8 mouse cellular contexts compared by ENCODE assay signal in the genomic region with DNA sequence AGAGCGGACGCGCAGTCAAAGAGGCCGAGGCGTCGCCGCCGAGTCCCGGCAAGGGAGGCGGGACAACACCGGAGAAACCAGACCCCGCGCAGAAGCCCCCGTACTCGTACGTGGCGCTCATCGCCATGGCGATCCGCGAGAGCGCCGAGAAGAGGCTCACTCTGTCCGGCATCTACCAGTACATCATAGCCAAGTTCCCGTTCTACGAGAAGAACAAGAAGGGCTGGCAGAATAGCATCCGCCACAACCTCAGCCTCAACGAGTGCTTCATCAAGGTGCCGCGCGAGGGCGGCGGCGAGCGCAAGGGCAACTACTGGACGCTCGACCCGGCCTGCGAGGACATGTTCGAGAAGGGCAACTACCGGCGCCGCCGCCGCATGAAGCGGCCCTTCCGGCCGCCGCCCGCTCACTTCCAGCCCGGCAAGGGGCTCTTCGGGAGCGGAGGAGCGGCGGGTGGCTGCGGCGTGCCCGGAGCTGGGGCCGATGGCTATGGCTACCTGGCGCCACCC. TPM values are rescaled to one million over a fixed set of nuclear protein-coding genes. Genes with fewer than 3 reads are reported as not detected.
A peak's percentile ranks its signal among the peaks of the same experiment; 100 is the strongest.
DNase-seq lines count a peak whose midpoint lies in the region; ATAC-seq and TF ChIP-seq lines count a peak whose summit lies in the region.

No protein-coding gene starts in this region.

- WGBS in heart, embryonic 12.5 days: under 1% methylated on average over 60 of the region's 60 CpGs

- H3K4me1 ChIP-seq in ES-E14 (ENCODE audit: control insufficient read depth in 2 of 2, insufficient read depth in 2 of 2, low read length in 2 of 2, poor library complexity in 1 of 2): 0 out of 4 replicates have a peak, but pooled peaks cover 0 to 3% of the 10 kb centered on the region in 2 experiments
- H3K4me1 ChIP-seq in heart, embryonic 12.5 days (replicated peaks): peaks cover 39% of the 10 kb centered on the region

- no peak overlapping the region for H3ac ChIP-seq in myocyte (ENCODE audit: control insufficient read depth, insufficient read length)

- no peak overlapping the region for H3K27ac ChIP-seq in ES-E14 (ENCODE audit: insufficient read depth, low read depth, low read length, poor library complexity, severe bottlenecking)
- no peak overlapping the region for H3K27ac ChIP-seq in heart, embryonic 12.5 days (ENCODE audit: poor library complexity, severe bottlenecking)

- H3K79me2 ChIP-seq in myocyte (ENCODE audit: control insufficient read depth, insufficient read depth): no peaks in the 10 kb centered on the region

- no peaks in the 10 kb centered on the region for H3K9me3 ChIP-seq in ES-E14 (ENCODE audit: control insufficient read depth, insufficient read depth, low read depth, low read length)
- no peaks in the 10 kb centered on the region for H3K9me3 ChIP-seq in heart, embryonic 12.5 days (replicated peaks)

- peak overlapping the region; percentile 12; the same call in 1 of the 2 replicates for H3K9ac ChIP-seq in ES-E14 (ENCODE audit: insufficient read depth, low read depth, low read length, poor library complexity, severe bottlenecking)
- H3K9ac ChIP-seq in heart, embryonic 12.5 days: peak overlapping the region; percentile 34; the same call in 1 of the 2 replicates

- H3K4me2 ChIP-seq in heart, embryonic 12.5 days: peak overlapping the region; percentile 94
- peak overlapping the region; percentile 48 for H3K4me2 ChIP-seq in myocyte (ENCODE audit: low read depth)

- peaks cover 88% of the 10 kb centered on the region for H3K27me3 ChIP-seq in heart, embryonic 12.5 days (replicated peaks)
- peaks cover 81% of the 10 kb centered on the region for H3K27me3 ChIP-seq in myocyte (ENCODE audit: control insufficient read depth, insufficient read depth, insufficient read length)

- no peak for TF ChIP-seq POLR2A in myocyte (IDR thresholded peaks at IDR 0.05; ENCODE audit: insufficient read length, low read depth)

- ATAC-seq in heart, embryonic 12.5 days (ENCODE audit: insufficient number of reproducible peaks, low FRiP score): no peak
- ATAC-seq in monocyte, adult 5-6 weeks (replicated peaks; ENCODE audit: insufficient number of reproducible peaks, low FRiP score, low TSS enrichment, poor library complexity, severe bottlenecking): no peak

- in situ Hi-C loops in ES-E14 (cut with MboI; ENCODE audit: low sequenced_read_pairs in 2 of 2, unreplicated experiment in 2 of 2): loop anchor here in 1 of 2 experiments (10.0 kb wide), 1 partner anchor 919 kb away; a partner anchor contains a TSS

- H3K36me3 ChIP-seq in ES-E14 (ENCODE audit: control insufficient read depth, insufficient read depth, low read length, poor library complexity, severe bottlenecking): no peaks in the 10 kb centered on the region
- no peaks in the 10 kb centered on the region for H3K36me3 ChIP-seq in heart, embryonic 12.5 days
- no peaks in the 10 kb centered on the region for H3K36me3 ChIP-seq in myocyte (ENCODE audit: control insufficient read depth, insufficient read depth)

- H3K4me3 ChIP-seq in ES-E14 (ENCODE audit: insufficient read depth in 1 of 2, low read depth in 1 of 2, low read length in 2 of 2, poor library complexity in 1 of 2, severe bottlenecking in 1 of 2) (peak overlapping the region; percentile 49 to 52), myocyte (no peak overlapping the region)
- peak overlapping the region; percentile 54 for H3K4me3 ChIP-seq in heart, embryonic 12.5 days

- DNase-seq in adrenal gland, adult 18-20 months (ENCODE audit: low spot score in 2 of 2): peak; percentile 29 to 35
- DNase-seq in adrenal gland, postnatal 4 days (ENCODE audit: low spot score in 2 of 2): no peak
- DNase-seq in ES-E14 (ENCODE audit: low read depth, low spot score) (no peak), MN1 (ENCODE audit: low spot score) (no peak)
- peak; percentile 34 to 58 for DNase-seq in kidney, postnatal 25 days

TF ChIP-seq in ES-E14, 5 proteins besides CTCF, POLR2A, EP300 and RAD21:
- TF ChIP-seq CHD2 (IDR thresholded peaks at IDR 0.05; ENCODE audit: low read depth, low read length) (no peak), MAFK (IDR thresholded peaks at IDR 0.05; ENCODE audit: insufficient read depth, low read depth, low read length) (no peak), ZC3H11A (IDR thresholded peaks at IDR 0.05; ENCODE audit: borderline replicate concordance, low read depth, low read length) (no peak), HCFC1 (IDR thresholded peaks at IDR 0.05; ENCODE audit: borderline replicate concordance, insufficient read depth, low read length) (no peak), ZNF384 (IDR thresholded peaks at IDR 0.05; ENCODE audit: low read depth, low read length) (no peak)

TF ChIP-seq in myocyte, 11 proteins besides CTCF, POLR2A, EP300 and RAD21:
- TF ChIP-seq USF1 (IDR thresholded peaks at IDR 0.05; ENCODE audit: low read depth): no peak
- TF ChIP-seq CEBPB (IDR thresholded peaks at IDR 0.05; ENCODE audit: insufficient read depth, poor library complexity, severe bottlenecking): no peak
- no peak for TF ChIP-seq SRF (IDR thresholded peaks at IDR 0.05; ENCODE audit: control insufficient read depth, insufficient read length, low read depth)
- no peak for TF ChIP-seq REST (IDR thresholded peaks at IDR 0.05; ENCODE audit: insufficient read depth, insufficient read length)
- TF ChIP-seq POLR2AphosphoS2 (IDR thresholded peaks at IDR 0.05; ENCODE audit: insufficient read length, low read depth): no peak
- no peak for TF ChIP-seq MYOG (IDR thresholded peaks at IDR 0.05; ENCODE audit: control insufficient read depth in 1 of 3, insufficient read depth in 1 of 3, insufficient read length in 2 of 3, low read depth in 2 of 3)
- no peak for TF ChIP-seq MAX (IDR thresholded peaks at IDR 0.05; ENCODE audit: low read depth)
- no peak for TF ChIP-seq TCF12 (IDR thresholded peaks at IDR 0.05; ENCODE audit: insufficient read depth, poor library complexity, severe bottlenecking)
- no peak for TF ChIP-seq E2F4 (IDR thresholded peaks at IDR 0.05; ENCODE audit: insufficient read depth)
- no peak for TF ChIP-seq MYOD1 (IDR thresholded peaks at IDR 0.05; ENCODE audit: control insufficient read depth in 1 of 3, insufficient read length in 2 of 3, low read depth in 2 of 3)
- no peak for TF ChIP-seq TCF3 (IDR thresholded peaks at IDR 0.05; ENCODE audit: insufficient read length, low read depth)

RNA-seq across cellular contexts. Expression of a gene that starts 0.7 kb away (rescaled TPM):
- under 1 TPM in 1 of 2 experiments, not detected in 1; 0.73 TPM for total RNA-seq in adrenal gland, adult 18-20 months (2021)
- not detected for total RNA-seq in adrenal gland, postnatal 4 days (2021)
- 0.36 TPM in 1 of 2 replicates, not detected in the other for total RNA-seq in ES-E14 (2012; rRNA removed)
- not detected in 2 replicates for polyA plus RNA-seq in heart, embryonic 12.5 days (2016; fragmentation: Nextera tagmentation; extraction: Ambion mirVana)
- polyA plus RNA-seq in myocyte (2012; fragmentation: generic; extraction: Trizol): 0.01 TPM
- not detected in 3 replicates for total RNA-seq in monocyte, adult 5-6 weeks (2017)

RNA-seq across cellular contexts. Expression of a gene that starts 30.4 kb away (rescaled TPM):
- 10 to 100 TPM; 16.6 to 20.9 TPM for total RNA-seq in adrenal gland, adult 18-20 months (2021)
- 10 to 100 TPM; 26.4 to 27.0 TPM for total RNA-seq in adrenal gland, postnatal 4 days (2021)
- total RNA-seq in ES-E14 (2012; rRNA removed): 26.0 and 30.9 TPM in 2 replicates
- 34.6 and 35.7 TPM in 2 replicates for polyA plus RNA-seq in heart, embryonic 12.5 days (2016; fragmentation: Nextera tagmentation; extraction: Ambion mirVana)
- polyA plus RNA-seq in myocyte (2012; fragmentation: generic; extraction: Trizol): 17.3 TPM
- total RNA-seq in monocyte, adult 5-6 weeks (2017): 131 to 158 TPM (median 133 TPM) in 3 replicates

RNA-seq across cellular contexts. Expression of a gene that starts 52.9 kb away (rescaled TPM):
- not detected for total RNA-seq in adrenal gland, adult 18-20 months (2021)
- not detected for total RNA-seq in adrenal gland, postnatal 4 days (2021)
- total RNA-seq in ES-E14 (2012; rRNA removed): 0.18 TPM in 1 of 2 replicates, not detected in the other
- polyA plus RNA-seq in heart, embryonic 12.5 days (2016; fragmentation: Nextera tagmentation; extraction: Ambion mirVana): not detected in 2 replicates
- polyA plus RNA-seq in myocyte (2012; fragmentation: generic; extraction: Trizol): not detected
- not detected in 3 replicates for total RNA-seq in monocyte, adult 5-6 weeks (2017)

Comparison
In these comparisons a context has a peak if more than half of its experiments do, and no peak if none do; other contexts are left out.
1. DNase-seq: peak in adrenal gland, adult 18-20 months (2 of 2) and kidney, postnatal 25 days (2 of 2); none in adrenal gland, postnatal 4 days (0 of 2), ES-E14 (single experiment) and MN1 (single experiment).